Mouse (Mus musculus) regulatory T cell (primary cell): Measurements from ENCODE around the gene Gm21762.
"Not testable (repeated sequence)": the region's sequence is repeated elsewhere in the genome, so short reads cannot be mapped to it uniquely, and the experiment has no call there.

Source experiments
- in situ Hi-C: fragments of 300-600 bp; cut with MboI, MseI; formaldehyde crosslinking; loops from one replicate; pipeline ENCODE4 v1.15.1; 2025; ENCODE audit warnings: high pct_unique_total_duplicates

Gm21762 gene

DNA sequence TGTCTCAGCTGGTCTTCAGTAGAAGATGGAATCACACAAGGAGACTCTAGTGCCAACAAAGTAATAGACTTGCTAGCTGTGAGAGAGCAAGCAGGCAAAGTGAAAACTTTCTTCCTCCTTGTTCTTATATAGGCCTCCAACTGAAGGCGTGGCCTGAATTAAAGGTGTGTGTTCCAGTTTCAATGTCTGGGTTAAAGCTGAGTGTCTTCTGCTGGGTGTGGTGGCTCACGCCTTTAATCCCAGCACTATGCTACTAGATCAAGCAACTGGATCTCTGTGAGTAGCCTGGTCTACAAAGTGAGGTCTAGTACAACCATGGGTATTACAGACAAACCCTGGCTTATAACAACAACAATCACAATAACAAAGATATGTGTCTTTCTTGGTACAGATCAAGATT is at the start of gene Gm21762:
Gm21762 (minus strand) TSS at position 101 of the 400 bp plus-strand sequence.
- in situ Hi-C loops, result not testable (repeated sequence)

DNA sequence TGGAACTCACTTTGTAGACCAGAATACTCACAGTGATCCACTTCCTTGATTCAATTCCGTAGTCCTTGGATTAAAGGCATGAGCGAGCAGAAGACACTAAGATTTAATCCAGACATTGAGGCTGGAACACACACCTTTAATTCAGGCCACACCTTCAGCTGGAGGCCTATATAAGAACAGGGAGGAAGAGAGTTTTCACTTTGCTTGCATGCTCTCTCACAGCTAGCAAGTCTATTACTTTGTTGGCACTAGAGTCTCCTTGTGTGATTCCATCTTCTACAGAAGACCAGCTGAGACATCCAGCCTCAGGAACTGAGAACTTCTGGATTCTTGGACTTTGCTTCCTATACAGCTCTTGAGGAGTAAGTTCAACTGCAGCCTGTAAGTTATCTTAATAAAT is 47.1 kb upstream of the Gm21762 start, which contains the start of gene AF067061:
AF067061 (plus strand) TSS at position 245 of the 400 bp plus-strand sequence.
- in situ Hi-C loops, result not testable (repeated sequence)

GRCm38 (mm10) chr13:120259718-120260117 is 44.0 kb upstream of the Gm21762 start:
- in situ Hi-C loops, result not testable (repeated sequence)

DNA sequence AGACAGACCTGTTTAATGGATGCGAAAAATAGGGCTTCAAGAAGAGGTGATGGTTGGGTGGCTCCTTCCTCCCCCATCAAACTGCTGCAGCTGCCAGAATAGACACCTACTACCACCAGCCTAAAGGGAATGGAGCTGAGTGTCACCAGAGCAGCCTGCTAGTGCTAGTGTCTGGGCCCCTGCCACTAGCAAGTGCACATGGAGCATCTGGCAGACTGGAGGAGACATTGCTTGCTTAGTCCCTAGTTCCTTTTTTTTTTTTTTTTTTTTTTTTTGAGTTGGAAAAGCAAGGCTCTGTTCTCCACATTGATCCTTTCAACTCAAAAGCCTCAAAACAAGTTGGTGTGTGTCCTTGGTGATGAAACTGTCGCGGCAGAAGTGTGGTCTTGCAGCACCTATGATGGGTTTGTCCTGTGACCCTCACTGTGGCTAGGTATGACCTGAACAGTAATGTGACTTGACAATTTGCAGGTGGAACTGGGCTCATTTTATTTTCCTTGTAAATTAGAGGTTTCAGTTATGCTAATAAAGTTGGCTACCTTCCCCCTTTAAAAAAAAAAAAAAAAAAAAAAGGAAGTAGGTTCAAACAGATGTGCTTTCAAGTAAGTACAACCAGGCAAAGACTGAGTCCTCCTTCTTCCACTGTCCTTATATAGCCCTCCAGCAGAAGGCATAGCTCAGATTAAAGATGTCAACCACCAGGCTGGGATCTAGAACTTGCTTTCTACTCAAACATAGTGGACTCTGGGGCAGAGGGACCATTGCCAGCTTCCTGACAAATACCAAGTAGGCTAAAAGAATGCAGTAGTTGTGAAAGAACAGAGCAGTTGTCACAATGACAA is 43.3 kb upstream of the Gm21762 start:
- in situ Hi-C loops, result not testable (repeated sequence)

DNA sequence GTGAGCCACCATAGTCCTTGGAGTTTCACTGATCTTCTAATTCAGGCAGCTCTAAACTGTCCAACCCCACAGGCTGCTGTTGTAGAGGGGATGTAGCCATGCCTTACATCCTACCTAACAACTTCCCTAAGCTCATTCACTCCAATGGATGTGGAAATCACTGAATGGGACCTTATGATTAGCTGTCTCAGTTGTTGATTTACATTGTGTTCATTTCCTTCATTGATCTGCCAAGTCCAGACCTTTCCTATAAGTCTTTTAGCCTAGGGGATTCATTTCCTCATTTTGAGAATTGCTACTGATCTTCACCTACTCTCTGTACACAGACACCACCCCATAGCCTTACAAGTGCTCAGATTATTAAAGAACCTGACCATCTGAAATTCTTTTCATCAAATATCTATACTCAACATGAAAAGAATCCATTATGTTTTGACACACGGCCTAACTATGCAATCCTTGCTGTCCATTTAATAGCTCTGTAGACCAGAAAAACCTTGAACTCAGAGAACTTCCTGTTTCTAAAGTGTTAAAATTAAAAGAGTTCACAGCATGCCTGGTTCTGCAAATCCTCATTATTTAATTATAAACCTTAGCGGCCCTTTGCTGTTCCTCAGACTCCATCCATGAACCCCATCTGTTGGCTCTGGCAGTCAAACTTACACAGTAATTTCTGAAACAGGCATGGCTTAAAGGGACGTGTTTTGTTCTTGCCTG is 35.6 kb upstream of the Gm21762 start:
- in situ Hi-C loops, result not testable (repeated sequence)

DNA sequence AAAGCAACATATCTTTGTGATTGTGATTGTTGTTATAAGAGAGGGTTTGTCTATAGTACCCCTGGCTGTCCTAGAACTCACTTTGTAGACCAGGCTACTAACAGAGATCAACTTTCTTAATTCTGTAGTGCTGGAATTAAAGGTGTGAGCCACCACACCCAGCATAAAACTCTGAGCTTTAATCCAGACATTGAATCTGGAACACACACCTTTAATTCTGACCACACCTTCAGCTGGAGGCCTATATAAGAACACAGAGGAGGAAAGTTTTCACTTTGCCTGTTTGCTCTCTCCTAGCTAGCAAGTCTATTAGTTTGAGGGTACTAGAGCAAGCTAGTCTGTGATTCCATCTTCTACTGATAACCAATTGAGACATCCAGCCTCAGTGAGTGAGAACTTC is 23.1 kb upstream of the Gm21762 start, which contains the start of gene Gm21731:
Gm21731 (plus strand) TSS at position 301 of the 400 bp plus-strand sequence.
- in situ Hi-C loops, result not testable (repeated sequence)

- in situ Hi-C loops, result not testable (repeated sequence)
Observed at GRCm38 (mm10) chr13:120232447-120233049, 16.8 kb upstream of the Gm21762 start.

- in situ Hi-C loops, result not testable (repeated sequence)
Observed at GRCm38 (mm10) chr13:120231798-120232197, 16.1 kb upstream of the Gm21762 start.

GRCm38 (mm10) chr13:120223012-120223659 is 7.4 kb upstream of the Gm21762 start:
- in situ Hi-C loops, result loop anchor here (5.0 kb wide), 1 partner anchor 386 kb away; the partner anchor contains the start of gene D13Ertd608e

DNA sequence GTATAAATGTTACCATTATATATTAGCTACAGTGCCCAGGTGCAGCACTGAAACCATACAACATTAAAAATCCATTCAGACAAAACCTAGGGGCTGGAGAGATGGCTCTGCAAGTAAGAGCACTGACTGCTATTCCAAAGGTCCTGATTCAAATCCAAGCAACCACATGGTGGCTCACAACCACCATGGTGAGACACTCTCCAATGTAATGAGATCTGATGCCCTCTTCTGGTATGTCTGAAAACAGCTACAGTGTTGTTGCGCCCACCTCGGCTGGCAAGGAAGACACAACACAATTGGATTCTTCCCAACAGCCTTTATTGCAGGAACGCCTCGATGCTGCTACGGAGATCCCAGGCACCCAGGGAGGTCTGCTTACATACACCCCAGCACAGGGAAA is 5.2 kb upstream of the Gm21762 start:
- in situ Hi-C loops, result loop anchor here (5.0 kb wide), 1 partner anchor 384 kb away; the partner anchor contains the start of gene D13Ertd608e

- in situ Hi-C loops, result not testable (repeated sequence)
Observed at GRCm38 (mm10) chr13:120196189-120196821, 19.4 kb downstream of the Gm21762 start.

GRCm38 (mm10) chr13:120172133-120172532 is 43.6 kb downstream of the Gm21762 start, which contains the start of gene Gm21818:
Gene Gm21818, plus strand, starts transcription at chr13:120172433.
- in situ Hi-C loops, result not testable (repeated sequence)

- in situ Hi-C loops, result loop anchor here (5.0 kb wide), 1 partner anchor 39 kb away; no protein-coding TSS in a partner anchor
Observed at GRCm38 (mm10) chr13:120168301-120168700, 47.4 kb downstream of the Gm21762 start.
